Mouse (Mus musculus): Measurements from ENCODE around the gene Letmd1. TPM values are rescaled to one million over a fixed set of nuclear protein-coding genes. Genes with fewer than 3 reads are reported as not detected.
"Not testable (repeated sequence)": the region's sequence is repeated elsewhere in the genome, so short reads cannot be mapped to it uniquely, and the experiment has no call there.

Letmd1 gene
- polyA plus RNA-seq (2012; rRNA removed), result 47.8 and 59.6 TPM in 2 replicates

DNA sequence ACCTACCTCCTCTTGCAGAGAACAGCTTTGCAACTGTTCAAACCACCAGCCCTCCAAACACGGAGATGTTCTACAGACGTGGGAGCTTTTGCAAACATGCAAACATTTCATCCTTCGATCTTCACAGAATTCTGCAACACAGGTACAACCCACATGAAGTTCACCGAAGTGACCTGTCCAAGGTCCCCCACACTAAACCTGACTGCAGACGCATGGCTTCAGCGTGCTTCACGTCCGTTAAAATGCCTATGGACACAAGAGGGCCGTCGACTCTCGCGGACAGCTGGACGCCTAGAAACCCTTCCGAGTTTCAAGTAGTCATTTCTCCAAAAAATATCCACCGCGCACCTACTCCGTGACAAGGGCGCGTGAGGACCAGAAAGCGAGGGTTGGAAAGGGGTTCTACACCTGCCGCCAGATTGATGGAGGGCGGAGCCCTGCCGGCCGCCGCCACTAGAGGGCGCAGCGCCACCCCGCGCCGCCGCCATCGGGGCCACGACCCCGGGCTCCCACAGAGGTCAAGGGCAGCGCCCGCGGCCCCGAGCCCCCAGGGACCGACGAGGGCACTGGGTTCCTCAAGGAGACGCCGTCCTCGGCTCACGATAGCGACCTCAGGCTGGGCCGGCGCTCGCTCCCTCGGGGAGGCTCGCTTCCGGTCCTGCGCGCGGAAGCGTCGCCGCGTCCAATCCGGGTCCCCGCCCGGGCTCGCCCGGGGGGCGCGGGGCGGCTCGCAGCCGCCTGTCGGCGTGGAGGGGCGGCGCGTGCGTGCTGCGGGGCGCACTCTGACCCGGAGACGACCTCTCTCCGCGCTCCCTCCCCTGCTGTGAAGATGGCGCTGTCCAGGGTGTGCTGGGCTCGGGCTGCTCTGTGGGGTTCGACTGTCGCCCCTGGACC lies at the start of gene Letmd1:
Gene Letmd1, plus strand, starts transcription at position 729 of the 894 bp plus-strand sequence.
- no peak for DNase-seq (ENCODE audit: low read depth)

DNA sequence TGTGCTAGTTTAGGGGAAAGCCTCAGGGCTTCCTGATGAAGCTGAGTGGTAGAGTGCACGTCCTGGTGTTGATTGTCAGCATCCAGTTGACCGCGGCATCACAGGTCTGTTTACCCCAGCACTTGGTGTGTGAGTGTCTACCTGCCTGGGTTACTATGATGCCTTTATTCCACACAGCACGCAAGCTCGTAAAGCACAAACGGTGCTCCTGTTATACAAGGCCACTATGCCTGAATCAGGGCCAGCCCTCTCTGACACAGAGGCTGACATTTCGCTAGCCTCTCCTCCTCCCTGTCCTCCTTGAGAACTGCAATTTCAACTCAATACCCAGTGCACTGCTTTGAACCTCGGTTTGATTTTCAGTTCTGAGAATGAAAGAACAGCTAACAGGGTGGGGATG lies 49.5 kb upstream of the Letmd1 start:
- no peak for DNase-seq (ENCODE audit: low read depth)

DNA sequence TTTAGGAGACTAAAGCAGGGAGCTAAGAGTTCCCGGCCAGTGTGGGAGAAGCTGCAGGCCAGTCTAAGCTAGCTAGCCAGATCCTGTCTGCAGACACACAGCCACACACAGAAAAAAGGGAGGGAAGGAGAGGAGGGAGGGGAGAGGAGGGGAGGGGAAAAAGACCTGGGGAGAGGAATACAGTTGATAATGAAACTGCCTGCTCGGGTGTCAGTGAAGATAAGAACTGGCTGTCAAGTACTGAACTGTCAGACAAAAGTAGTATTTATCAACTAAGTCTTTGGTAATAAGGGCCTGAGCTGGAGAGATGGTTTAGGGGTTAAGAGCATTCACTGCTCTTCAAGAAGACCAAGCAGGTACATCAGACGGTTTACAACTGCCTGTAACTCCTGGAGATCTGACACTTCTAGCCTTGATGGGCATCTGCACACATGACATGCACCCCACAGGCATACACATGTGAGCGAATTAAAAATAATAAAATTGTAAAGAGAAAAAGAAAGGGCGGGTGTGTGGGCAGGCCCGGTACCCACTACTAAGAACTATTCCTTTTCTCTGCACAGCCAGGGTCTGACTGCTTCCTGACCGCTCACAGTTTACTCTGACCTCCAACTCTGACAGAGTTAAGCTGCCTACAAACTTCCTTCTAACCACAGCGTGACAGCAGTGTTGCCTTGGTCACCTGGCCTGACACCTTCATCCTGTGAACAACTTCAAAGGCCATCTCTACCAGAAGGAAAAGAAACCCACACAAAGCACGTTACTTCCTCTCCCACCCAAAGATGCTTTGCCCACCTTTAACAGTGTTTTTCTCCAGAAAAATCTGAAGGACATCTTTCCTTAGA lies 48.7 kb upstream of the Letmd1 start:
- no peak for DNase-seq (ENCODE audit: low read depth)

DNA sequence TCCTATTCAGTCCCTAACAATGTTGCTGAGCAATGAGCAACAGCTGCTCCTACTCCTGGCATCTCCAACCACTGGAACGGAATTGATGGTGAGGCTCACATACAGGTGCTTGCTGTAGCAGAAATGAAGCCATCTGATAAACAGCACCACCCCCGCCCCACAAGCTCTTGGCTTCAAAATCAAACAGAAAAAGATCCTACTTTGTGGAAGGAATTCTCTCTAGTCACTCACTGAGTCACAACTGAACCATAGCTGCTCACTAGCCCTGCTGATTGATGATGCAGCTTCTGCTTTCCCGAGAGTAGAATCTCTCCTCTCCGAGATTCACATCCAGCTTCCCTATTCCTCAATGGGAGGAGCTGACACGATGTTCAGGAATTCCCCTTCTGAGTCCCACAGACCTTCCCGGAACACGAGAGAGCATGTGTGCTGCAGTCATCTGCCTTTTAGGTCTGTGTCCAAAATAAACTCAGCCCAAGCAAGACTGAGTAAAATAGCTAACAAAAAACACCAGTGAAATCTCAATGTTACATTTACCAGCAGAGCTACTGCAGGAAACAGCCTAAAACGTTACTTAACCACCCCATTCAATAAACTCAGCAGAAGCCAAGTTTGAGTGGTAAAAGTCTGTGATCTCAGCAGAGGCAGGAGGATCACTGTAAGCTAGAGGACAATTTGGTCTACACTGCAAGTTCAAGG lies 47.6 kb upstream of the Letmd1 start:
- DNase-seq (ENCODE audit: low read depth), result no peak

DNA sequence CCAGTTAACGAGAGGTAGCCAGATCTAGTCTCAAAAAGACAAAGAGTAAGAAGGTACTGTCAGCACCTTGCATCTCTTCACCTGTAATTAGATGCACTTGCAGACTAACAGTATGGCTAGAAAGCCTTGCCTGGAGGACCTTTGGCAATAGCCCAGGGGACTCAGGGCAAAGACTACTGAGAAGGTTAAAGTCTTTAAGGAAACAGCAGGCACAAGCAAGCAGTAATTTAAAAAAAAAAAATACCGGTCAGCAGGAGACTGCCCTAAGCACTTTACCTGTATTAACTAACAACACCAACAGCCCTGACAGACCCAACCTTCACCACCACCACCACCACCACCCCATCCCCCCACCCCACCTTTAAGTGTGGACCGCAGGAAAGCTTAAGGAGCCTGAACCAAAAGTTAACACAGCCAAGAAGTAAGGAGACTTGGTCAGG lies 47.0 kb upstream of the Letmd1 start, which contains the start of gene Gm5475:
Gene Gm5475, plus strand, starts transcription at position 390 of the 440 bp plus-strand sequence.
- not testable (repeated sequence) for DNase-seq (ENCODE audit: low read depth)

DNA sequence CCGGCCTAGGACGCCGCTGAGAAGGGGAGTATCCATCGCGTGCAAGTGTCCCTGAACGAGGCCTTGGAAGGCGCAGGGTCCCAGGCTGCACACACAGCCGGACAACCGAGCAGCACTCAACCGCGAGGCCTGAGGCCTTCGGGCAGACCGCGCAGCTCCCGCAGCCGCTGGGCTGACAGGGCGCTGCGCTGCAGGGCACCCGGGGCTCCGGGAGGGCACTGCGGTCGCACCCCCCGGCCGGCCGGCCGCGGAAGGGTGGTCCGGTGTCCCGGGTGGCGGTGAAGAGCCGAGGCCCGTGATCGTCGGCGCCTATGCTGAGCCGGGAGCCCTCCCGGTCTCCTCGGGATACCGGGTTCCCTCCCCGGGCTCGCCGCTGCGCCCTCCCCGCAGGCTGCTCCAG lies 46.3 kb upstream of the Letmd1 start:
- no peak for DNase-seq (ENCODE audit: low read depth)

DNA sequence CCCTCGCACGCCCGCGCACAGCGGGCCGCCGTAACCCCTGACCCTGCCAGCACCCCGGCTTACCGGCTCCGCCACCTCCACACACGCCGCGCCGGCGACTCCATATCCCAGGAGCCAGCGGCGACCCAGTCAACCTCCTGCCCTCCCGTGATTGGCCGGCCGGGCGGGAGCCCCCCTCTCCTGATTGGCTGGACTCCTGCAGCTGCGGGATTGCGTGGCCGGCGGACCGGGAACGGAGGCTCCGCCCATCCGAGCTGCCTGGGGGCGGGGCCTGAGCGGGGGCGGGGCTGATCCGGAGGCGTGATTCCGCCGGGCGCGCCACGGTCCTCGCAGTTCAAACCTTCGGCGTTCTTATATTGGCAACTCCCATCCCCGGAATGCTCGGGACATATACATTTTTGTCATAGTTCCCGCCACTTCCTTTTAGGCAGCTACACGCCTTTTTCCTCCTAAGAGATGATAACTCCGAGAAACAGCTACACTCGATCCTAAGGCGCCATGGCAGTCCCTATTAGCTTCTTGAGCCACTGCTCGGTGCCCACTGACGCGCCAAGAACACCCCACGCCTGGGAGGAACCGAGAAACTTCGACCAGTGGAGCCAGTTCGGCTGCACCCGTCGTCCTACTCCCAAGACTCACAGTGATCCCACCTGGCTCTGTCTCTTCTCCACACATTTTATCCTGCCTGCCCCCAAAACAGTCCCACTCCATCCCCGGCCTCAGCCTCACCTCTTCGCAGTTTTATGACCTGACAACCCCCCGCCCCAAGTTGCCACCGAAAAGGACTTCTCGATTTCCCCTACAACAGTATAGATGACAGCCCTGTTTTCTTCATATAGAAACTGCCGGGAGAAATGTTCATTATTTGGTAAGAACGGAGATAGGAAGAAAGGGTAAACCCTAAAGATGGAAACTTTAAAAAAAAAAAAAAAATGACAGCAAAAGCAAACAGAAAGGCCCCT lies 45.6 kb upstream of the Letmd1 start:
- DNase-seq (ENCODE audit: low read depth), result no peak

DNA sequence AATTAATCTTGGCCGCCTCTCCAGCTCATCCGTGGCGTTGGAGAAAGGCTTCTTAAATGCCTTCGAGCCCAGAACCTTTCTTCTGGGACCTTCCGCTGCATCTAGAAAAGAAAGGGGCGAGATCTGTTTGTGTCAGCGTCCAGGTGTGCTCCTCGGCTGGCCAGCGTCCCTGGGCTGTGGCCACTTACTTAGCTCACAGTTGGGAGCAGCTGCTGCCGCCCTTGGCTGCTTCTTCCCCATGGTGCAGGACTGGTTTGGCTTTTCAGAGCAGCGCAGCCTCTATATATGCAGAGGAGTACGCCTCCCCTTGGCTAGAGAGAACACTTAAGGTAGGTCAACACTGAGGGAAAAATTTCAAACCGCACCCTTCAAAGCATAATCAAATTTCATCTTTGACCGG lies 44.9 kb upstream of the Letmd1 start:
- no peak for DNase-seq (ENCODE audit: low read depth)

DNA sequence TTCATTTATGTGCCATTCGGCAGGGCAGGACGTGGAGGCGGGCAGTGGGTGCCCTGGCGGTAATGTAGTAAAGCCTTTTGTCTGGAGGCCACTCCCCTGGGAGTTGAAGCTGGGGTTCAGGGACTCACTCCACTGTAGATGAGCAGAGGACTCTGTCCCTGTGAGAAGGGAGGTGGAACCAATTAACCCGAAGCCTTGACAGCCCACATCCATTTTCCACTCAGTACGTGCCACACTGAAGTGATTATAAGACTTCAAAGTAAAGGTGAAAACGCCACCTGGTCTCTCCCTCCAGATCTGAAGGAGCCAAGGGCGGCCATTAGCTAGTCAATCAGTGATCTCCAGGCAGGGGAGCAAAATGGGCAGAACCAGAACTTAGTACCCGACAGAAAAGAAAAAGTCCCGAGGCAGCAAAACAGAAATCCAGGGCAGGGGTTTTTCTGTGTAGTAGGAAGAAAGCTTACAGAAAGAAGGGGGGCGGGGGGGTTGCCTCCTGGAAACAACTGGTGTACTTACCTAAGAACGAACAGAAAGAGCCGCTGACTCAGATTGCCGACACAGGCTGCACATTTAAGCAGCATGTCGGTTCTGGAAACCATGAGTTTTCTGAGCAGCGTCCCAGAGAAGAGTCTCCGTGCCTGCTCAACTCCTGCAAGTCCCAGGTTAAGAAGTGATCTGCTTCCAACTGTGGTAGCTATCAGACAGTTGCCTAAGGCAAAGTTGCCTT lies 44.3 kb upstream of the Letmd1 start, which contains the start of gene Slc11a2:
Gene Slc11a2, minus strand, starts transcription at position 677 of the 727 bp plus-strand sequence.
- no peak for DNase-seq (ENCODE audit: low read depth)

DNA sequence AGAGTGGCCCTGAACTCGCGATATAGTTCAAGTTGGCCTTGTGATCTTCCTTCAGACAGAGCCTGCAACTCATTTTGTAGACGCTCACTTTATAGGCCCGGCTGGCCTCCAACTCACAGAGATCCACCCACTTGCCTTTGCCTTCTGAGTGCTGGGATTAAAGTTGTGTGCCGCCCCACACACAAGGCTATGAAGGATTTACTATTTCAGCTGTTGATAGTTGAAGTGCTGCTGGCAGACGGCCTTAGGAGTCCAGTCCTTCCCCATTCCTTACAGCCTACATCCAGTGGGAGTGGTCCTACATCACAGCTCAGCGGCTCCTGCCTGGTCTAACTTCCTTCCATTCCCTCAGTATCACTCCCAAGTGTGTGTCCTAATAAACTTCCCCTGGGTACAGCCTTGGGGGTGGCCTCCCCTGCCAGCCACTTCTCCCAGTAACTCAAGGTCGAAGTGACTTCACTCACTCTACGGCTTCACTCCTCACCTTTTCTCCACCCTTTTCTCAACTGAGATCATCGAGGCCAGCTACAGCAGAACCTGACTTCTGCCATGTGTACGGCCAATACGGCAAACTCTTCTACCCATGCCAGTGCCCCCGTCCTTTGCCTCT lies 40.4 kb upstream of the Letmd1 start:
- DNase-seq (ENCODE audit: low read depth), result no peak

DNA sequence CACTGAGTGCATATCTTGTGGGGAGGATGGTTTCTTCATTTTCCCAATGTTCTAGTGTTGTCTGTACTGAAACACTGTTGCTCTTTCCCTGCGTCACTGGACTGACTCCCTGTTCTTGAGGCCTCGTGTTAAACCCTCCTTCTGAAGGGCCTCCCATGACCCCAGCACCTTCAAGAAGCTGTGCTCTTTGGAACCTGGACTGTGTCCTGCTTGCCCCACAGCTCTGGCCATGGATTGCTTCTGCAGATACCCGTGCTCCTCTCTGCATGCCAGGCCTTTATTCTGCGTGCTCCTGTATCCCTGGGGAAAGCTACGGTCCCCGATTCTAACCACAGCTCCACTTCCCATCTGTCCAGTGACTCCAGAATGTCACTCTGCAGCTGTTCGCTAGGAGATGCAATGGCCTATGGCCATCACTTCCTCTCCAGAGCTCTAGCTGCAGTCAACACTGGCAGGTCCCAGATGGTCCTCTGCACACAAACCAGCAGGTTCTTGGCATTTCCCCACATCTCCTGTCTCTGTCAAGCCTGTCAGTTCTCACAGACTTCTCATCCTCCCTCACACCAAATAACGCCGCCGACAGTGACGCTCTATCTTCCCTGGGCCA lies 38.8 kb upstream of the Letmd1 start:
- no peak for DNase-seq (ENCODE audit: low read depth)

DNA sequence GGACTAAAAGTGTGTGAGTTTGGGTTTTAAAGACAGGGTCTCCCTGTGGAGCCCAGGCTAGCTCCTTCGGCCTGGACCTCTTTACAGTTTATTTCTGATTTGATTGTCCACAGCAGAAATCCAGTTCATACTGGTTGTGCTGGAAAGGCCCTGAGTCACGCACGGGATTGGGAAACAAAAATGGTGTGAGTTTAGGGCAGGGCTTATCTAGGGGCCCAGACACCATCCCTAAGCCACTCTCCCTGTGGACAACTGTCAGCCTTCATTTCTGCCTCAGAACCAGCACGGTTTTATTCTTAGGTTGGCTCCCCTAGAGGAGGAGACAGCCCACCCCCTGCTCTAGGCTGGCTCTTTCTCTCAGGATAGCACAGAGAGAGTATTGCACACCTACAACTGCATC lies 35.6 kb upstream of the Letmd1 start:
- no peak for DNase-seq (ENCODE audit: low read depth)

DNA sequence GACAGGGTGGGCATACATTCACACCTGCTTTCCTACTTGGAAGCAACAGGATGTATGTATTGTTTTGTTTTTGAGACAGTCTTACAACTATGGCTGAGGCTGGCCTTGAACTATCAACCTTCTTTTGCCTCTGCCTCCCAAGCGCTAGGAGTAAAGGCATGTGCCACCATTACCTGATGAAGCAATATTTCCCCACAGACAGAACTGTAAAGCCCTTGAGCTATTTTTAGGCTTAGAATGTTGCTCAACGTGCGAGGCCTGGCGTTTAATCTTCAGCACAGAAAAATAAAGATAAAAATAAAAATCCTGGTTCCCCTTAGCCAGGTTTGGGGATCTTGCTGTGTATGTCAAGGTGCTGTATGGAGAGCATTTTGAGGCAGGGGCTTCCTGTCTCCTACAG lies 32.7 kb upstream of the Letmd1 start:
- DNase-seq (ENCODE audit: low read depth), result no peak

DNA sequence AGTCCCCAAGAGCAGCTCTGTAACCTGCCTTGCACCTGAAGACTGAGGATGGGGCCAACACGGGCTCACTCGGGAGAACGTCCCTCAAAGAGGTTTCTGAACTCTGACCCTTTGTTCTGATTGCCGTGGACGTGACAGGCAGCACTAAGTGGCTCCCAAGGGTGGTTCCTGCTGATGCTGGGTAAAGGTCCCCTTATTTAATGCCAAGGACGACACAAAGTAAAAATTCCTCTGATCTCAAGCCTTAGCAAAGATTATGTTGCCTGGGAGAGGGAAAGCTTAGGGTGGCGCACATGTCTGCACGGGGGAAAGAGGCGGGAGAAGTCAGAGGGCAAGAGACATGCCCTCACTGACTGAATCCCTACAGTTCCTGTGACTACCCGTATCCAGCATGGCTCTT lies 32.3 kb upstream of the Letmd1 start:
- no peak for DNase-seq (ENCODE audit: low read depth)

DNA sequence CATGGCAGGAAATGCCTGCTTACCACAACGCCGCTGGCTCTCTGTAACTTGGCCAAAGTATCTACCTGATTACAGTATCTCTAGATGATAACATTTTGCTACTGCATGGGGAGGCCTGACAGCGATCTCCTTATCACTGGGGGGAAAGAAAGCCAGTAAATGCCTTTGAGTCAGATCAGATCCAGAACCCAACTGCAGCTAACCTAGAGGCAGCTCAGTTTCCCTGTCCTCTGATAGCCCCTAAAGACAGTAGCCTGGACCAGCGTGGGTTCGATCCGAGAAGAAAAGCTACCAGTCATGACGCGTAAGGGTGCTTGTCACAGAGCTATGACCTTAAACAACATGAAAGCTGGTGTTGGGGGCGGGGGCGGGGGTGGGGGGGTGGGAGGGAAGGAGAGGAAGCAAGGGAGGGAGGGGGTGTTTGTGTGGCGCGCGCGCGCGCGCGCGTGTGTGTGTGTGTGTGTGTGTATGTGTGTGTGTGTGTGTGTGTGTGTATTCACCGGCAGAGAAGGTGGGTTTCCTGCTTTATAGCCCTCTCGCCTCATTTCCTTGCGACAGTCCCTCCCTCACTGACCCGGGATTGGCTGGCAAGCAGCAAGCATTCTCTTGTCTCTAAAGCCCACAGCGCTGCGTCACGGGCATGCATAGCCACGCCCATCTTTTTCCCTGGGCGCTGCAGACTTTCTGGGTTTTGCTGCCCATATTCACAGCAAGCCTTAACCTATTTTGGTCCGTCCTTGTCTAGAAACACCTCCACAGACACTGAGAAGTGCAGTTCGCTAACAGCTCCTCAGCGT lies 25.5 kb upstream of the Letmd1 start:
- no peak for DNase-seq (ENCODE audit: low read depth)

DNA sequence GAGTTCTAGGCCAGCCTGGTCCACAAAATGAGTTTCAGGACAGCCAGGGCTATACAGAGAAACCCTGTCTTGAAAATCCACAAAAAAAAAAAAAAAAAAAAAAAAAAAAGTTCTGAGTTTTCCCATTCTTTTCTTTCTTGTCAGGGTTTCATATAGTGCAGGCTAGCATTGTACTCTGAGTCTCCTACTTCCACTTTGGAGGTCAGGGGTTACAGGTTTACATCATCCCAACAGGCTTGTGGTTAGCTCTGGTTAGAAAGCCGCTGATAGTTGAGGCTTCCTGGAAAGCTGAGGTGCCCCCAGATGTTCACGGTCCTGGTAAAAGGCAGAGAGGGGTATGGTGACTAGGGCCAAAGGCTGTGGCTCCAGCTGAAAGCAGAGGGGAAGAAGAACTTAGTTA lies 21.9 kb upstream of the Letmd1 start:
- DNase-seq (ENCODE audit: low read depth), result no peak

DNA sequence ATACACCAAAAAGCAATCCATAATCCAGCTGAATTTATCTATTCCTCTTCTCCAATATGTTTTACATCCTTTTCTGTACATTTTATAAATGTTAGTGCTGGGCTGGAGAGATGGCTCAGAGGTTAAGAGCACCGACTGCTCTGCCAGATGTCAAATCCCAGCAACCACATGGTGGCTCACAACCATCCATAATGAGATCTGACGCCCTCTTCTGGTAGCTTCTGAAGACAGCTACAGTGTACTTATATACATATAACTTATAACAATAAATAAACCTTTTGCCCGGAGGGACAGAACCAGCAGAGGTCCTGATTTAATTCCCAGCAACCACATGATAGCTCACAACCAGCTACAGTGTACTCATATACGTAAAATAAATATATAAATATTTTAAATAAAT lies 20.3 kb upstream of the Letmd1 start:
- DNase-seq (ENCODE audit: low read depth), result no peak

DNA sequence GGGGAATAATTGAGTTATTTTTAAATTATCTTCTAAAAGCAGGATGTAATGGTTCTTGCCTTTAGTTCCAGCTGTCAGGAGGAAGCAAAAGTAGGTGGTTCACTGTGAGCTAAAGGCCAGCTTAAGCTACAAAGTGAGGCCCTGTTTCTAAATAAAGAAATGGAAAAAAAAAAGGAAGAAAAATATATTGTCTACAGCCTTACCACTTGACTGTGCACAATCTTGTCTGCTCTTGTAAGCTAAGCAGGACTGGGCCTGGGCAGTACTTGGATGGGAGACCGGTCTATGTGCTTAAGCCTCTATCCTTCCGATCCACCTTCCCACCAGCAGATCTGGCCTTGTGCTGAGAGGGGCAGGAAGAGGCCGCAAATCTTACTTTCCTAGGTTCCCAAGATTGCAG lies 19.3 kb upstream of the Letmd1 start:
- DNase-seq (ENCODE audit: low read depth), result no peak

Data from gonadal fat pad, adult 2 months (tissue).